Mouse (Mus musculus) A20 (cell line): ENCODE results near the gene Ros1.

Experiments
- DNase-seq: peaks from one replicate; pipeline ENCODE4 v3.0.0-alpha.2; 2011; ENCODE audit warnings: low read depth, low spot score

The Ros1 gene

GRCm38 (mm10) chr10:52194957-52195852 is at the start of gene Ros1:
Gene Ros1, minus strand, starts transcription at chr10:52195244.
- DNase-seq, result no peak

- no peak for DNase-seq
Observed at GRCm38 (mm10) chr10:52242680-52243323, 47.8 kb upstream of the Ros1 start.

- no peak for DNase-seq
Observed at GRCm38 (mm10) chr10:52242015-52242414, 47.0 kb upstream of the Ros1 start.

GRCm38 (mm10) chr10:52235461-52235860 is 40.4 kb upstream of the Ros1 start:
- no peak for DNase-seq

GRCm38 (mm10) chr10:52234654-52234981 is 39.6 kb upstream of the Ros1 start:
- peak; percentile 67 for DNase-seq

GRCm38 (mm10) chr10:52233969-52234653 is 39.1 kb upstream of the Ros1 start:
- peak; percentile 79 for DNase-seq

- DNase-seq, result peak; percentile 88
Observed at GRCm38 (mm10) chr10:52233301-52233968, 38.4 kb upstream of the Ros1 start, which contains the start of gene Dcbld1. Gene Dcbld1, plus strand, starts transcription at chr10:52233619.

- DNase-seq, result peak; percentile 70
Observed at GRCm38 (mm10) chr10:52232196-52233176, 37.4 kb upstream of the Ros1 start.

- no peak for DNase-seq
Observed at GRCm38 (mm10) chr10:52219600-52219999, 24.6 kb upstream of the Ros1 start.

GRCm38 (mm10) chr10:52217564-52217934 is 22.5 kb upstream of the Ros1 start:
- no peak for DNase-seq

- peak; percentile 72 for DNase-seq
Observed at GRCm38 (mm10) chr10:52216797-52217563, 21.9 kb upstream of the Ros1 start.

- no peak for DNase-seq
Observed at GRCm38 (mm10) chr10:52215267-52215818, 20.3 kb upstream of the Ros1 start.

GRCm38 (mm10) chr10:52204006-52204405 is 9.0 kb upstream of the Ros1 start:
- no peak for DNase-seq

GRCm38 (mm10) chr10:52185900-52186299 is 9.1 kb downstream of the Ros1 start:
- DNase-seq, result no peak

GRCm38 (mm10) chr10:52182878-52183277 is 12.2 kb downstream of the Ros1 start:
- no peak for DNase-seq

GRCm38 (mm10) chr10:52174376-52174775 is 20.7 kb downstream of the Ros1 start:
- no peak for DNase-seq

- no peak for DNase-seq
Observed at GRCm38 (mm10) chr10:52170489-52170888, 24.6 kb downstream of the Ros1 start.

GRCm38 (mm10) chr10:52169841-52170240 is 25.2 kb downstream of the Ros1 start:
- no peak for DNase-seq

- DNase-seq, result no peak
Observed at GRCm38 (mm10) chr10:52165376-52165775, 29.7 kb downstream of the Ros1 start.

- DNase-seq, result no peak
Observed at GRCm38 (mm10) chr10:52160604-52161003, 34.4 kb downstream of the Ros1 start.
